Mouse (Mus musculus): ENCODE data around the gene Axin1. TPM values are rescaled to one million over a fixed set of nuclear protein-coding genes. Genes with fewer than 3 reads are reported as not detected.

Axin1 gene
- total and polyA plus RNA-seq, 3 experiments: 27.8 to 38.8 (median 28.5) TPM

- TF ChIP-seq HCFC1 (IDR thresholded peaks at IDR 0.05; ENCODE audit: low read depth, low read length): peak; percentile 37
- no peak for TF ChIP-seq NELFE (IDR thresholded peaks at IDR 0.05; ENCODE audit: low read depth, low read length)
- peak; percentile 59; the same call in 1 of the 2 replicates for TF ChIP-seq MAX (IDR thresholded peaks at IDR 0.05; ENCODE audit: low read length)
- TF ChIP-seq MXI1 (IDR thresholded peaks at IDR 0.05; ENCODE audit: low read depth, low read length): no peak
- peak; percentile 95 for TF ChIP-seq SIN3A (IDR thresholded peaks at IDR 0.05; ENCODE audit: low read length)
- TF ChIP-seq POLR2A (IDR thresholded peaks at IDR 0.05; ENCODE audit: low read depth, low read length): no peak
- no peak for TF ChIP-seq POLR2AphosphoS2 (IDR thresholded peaks at IDR 0.05; ENCODE audit: low read depth, low read length)
- peak; percentile 99 for TF ChIP-seq EP300 (IDR thresholded peaks at IDR 0.05; ENCODE audit: low read length)
- TF ChIP-seq GABPA (IDR thresholded peaks at IDR 0.05; ENCODE audit: insufficient replicate concordance, low read depth, low read length): no peak
- peak; percentile 84 for TF ChIP-seq JUN (IDR thresholded peaks at IDR 0.05; ENCODE audit: insufficient read depth, low read depth, low read length)
Observed at GRCm38 (mm10) chr17:26112751-26113150, 25.7 kb upstream of the Axin1 start (continued).

GRCm38 (mm10) chr17:26113181-26113948 lies 25.1 kb upstream of the Axin1 start, which contains the start of gene Tmem8:
Gene Tmem8 (plus strand): TSS chr17:26113299.
- H3K9me3 ChIP-seq (replicated peaks; ENCODE audit: low read length): no peaks in the 10 kb centered on the region
- H3K9ac ChIP-seq (ENCODE audit: insufficient read depth, low read depth): peak within 1 kb of the TSS; percentile 58
- peaks cover 71% of the 10 kb centered on the region for H3K27me3 ChIP-seq (replicated peaks)
- TF ChIP-seq MYC (IDR thresholded peaks at IDR 0.05; ENCODE audit: low read depth, low read length) (no peak), HCFC1 (IDR thresholded peaks at IDR 0.05; ENCODE audit: low read depth, low read length) (no peak; the same call in 1 of the 2 replicates), EP300 (IDR thresholded peaks at IDR 0.05; ENCODE audit: low read length) (0 out of 2 replicates have a peak, but pooled peaks have one; percentile 40), CTCF (conservative IDR thresholded peaks at IDR 0.05 in 1 of 2, IDR thresholded peaks at IDR 0.05 in 1 of 2; ENCODE audit: low read depth in 2 of 2, low read length in 2 of 2) (peak in 1 of 2 experiments; percentile 41; a peak in 2 of 4 replicates), NRF1 (IDR thresholded peaks at IDR 0.05; ENCODE audit: low read depth, low read length) (0 out of 2 replicates have a peak, but pooled peaks have one; percentile 12), SIN3A (IDR thresholded peaks at IDR 0.05; ENCODE audit: low read length) (peak; percentile 48; the same call in 1 of the 2 replicates), POLR2AphosphoS2 (IDR thresholded peaks at IDR 0.05; ENCODE audit: low read depth, low read length) (no peak), MAX (IDR thresholded peaks at IDR 0.05; ENCODE audit: low read length) (peak; percentile 41; the same call in 1 of the 2 replicates), NELFE (IDR thresholded peaks at IDR 0.05; ENCODE audit: low read depth, low read length) (peak; percentile 39), ELF1 (IDR thresholded peaks at IDR 0.05; ENCODE audit: low read depth, low read length) (peak; percentile 87), BHLHE40 (IDR thresholded peaks at IDR 0.05; ENCODE audit: low read depth, low read length) (0 out of 2 replicates have a peak, but pooled peaks have one; percentile 27), MAZ (IDR thresholded peaks at IDR 0.05; ENCODE audit: low read depth, low read length) (0 out of 2 replicates have a peak, but pooled peaks have one; percentile 24), UBTF (IDR thresholded peaks at IDR 0.05; ENCODE audit: low read depth, low read length) (peak; percentile 60; the same call in 1 of the 2 replicates), ZKSCAN1 (IDR thresholded peaks at IDR 0.05; ENCODE audit: borderline replicate concordance, low read depth, low read length) (no peak), RCOR1 (conservative IDR thresholded peaks at IDR 0.05; ENCODE audit: low read depth, low read length) (peak; percentile 82), E2F4 (IDR thresholded peaks at IDR 0.05; ENCODE audit: insufficient replicate concordance, low read depth, low read length) (0 out of 2 replicates have a peak, but pooled peaks have one; percentile 18), POLR2A (IDR thresholded peaks at IDR 0.05; ENCODE audit: low read depth, low read length) (peak; percentile 53; the same call in 1 of the 2 replicates)
- dilution Hi-C loops (cut with MboI; ENCODE audit: extremely low pct_ligation_motif_present, extremely low pct_unique_long_range_greater_than_20kb, low sequenced_read_pairs) (no loop called here), in situ Hi-C loops (cut with MboI; ENCODE audit: low pct_ligation_motif_present, low pct_unique_long_range_greater_than_20kb, low sequenced_read_pairs) (no loop called here)
- DNase-seq (ENCODE audit: extremely low read depth): peak; percentile 58
- peak within 1 kb of the TSS; percentile 88 for H3K4me2 ChIP-seq (ENCODE audit: insufficient read depth, low read depth, poor library complexity, severe bottlenecking)
- H3K4me3 ChIP-seq (replicated peaks in 1 of 3; ENCODE audit: low read depth in 2 of 3, low read length in 2 of 3, poor library complexity in 1 of 3): peak within 1 kb of the TSS; percentile 24 to 67 (median 61)
- H3K79me2 ChIP-seq (replicated peaks; ENCODE audit: control insufficient read depth, extremely low read depth, insufficient read depth, poor library complexity, severe bottlenecking): no peaks in the 10 kb centered on the region
- H3K27ac ChIP-seq (ENCODE audit: insufficient read depth, low read depth): peak within 1 kb of the TSS; percentile 59
- peaks cover 2 to 23% of the 10 kb centered on the region in 2 experiments; a peak in 2 of 4 replicates for H3K4me1 ChIP-seq (ENCODE audit: control insufficient read depth in 1 of 2, insufficient read depth in 2 of 2)
- no peaks in the 10 kb centered on the region for H3K36me3 ChIP-seq (replicated peaks in 1 of 2; ENCODE audit: control insufficient read depth in 1 of 2, insufficient read depth in 1 of 2, low read length in 1 of 2)

Data from CH12.LX (cell line).